Mouse (Mus musculus) embryonic facial prominence, embryonic 12.5 days (tissue): Measurements from ENCODE around the gene Rai14. TPM values are rescaled to one million over a fixed set of nuclear protein-coding genes. Genes with fewer than 3 reads are reported as not detected.

Experiments
- ATAC-seq: fragments of 200-750 bp; cut with Nextera tagmentation; 2 replicates; pipeline ENCODE4 v1.8.0; 2017; ENCODE audit not compliant: insufficient number of reproducible peaks, insufficient read depth, low FRiP score, low TSS enrichment
- H3K27ac ChIP-seq: fragments of 300-500 bp; sonication (generic); 2 replicates; pipeline ENCODE4 v1.5.1; 2016; ENCODE audit warnings: mild to moderate bottlenecking
- H3K27me3 ChIP-seq: fragments of 300-500 bp; sonication (generic); 2 replicates; pipeline ENCODE4 v1.6.1; 2016; ENCODE audit warnings: mild to moderate bottlenecking, moderate library complexity
- H3K36me3 ChIP-seq: fragments of 300-500 bp; sonication (generic); 2 replicates; pipeline ENCODE4 v1.6.1; 2016; ENCODE audit warnings: mild to moderate bottlenecking
- H3K4me1 ChIP-seq: fragments of 300-500 bp; sonication (generic); 2 replicates; pipeline ENCODE4 v1.6.1; 2016
- H3K4me2 ChIP-seq: fragments of 300-500 bp; sonication (generic); replicated peaks from 2 replicates; pipeline ENCODE4 v1.6.1; 2016; ENCODE audit warnings: mild to moderate bottlenecking, moderate library complexity
- H3K4me3 ChIP-seq: fragments of 300-500 bp; sonication (generic); 2 replicates; pipeline ENCODE4 v1.5.1; 2016; ENCODE audit warnings: mild to moderate bottlenecking
- H3K9ac ChIP-seq: fragments of 300-500 bp; sonication (generic); 2 replicates; pipeline ENCODE4 v1.6.1; 2016; ENCODE audit warnings: mild to moderate bottlenecking, moderate library complexity
- H3K9me3 ChIP-seq: fragments of 300-500 bp; sonication (generic); 2 replicates; pipeline ENCODE4 v1.6.1; 2016; ENCODE audit warnings: mild to moderate bottlenecking, moderate library complexity
- WGBS: fragments of 180-500 bp; shearing (Covaris S2); methylation state at CpG from one replicate; pipeline ENCODE4 v1.1.7; 2016; 5-methylcytosine and 5-hydroxymethylcytosine counted together
- polyA plus RNA-seq: library from polyadenylated mRNA; unstranded; fragments of >200 nt; fragmentation: Nextera tagmentation; extraction: Ambion mirVana; gene quantifications from 2 replicates; pipeline ENCODE4 v1.2.1, GENCODE M21; 2016

Rai14 gene
- polyA plus RNA-seq, 1 experiment from 2014 or later: 85.6 TPM

- H3K27ac ChIP-seq: no peak overlapping the region
- H3K36me3 ChIP-seq: peaks cover 6% of the 10 kb centered on the region; the same call in 1 of the 2 replicates
- no peak overlapping the region for H3K9ac ChIP-seq
- no peak overlapping the region for H3K4me2 ChIP-seq
- H3K4me1 ChIP-seq: peaks cover 21% of the 10 kb centered on the region
- no peaks in the 10 kb centered on the region for H3K9me3 ChIP-seq
- WGBS: 67% methylated on average over 10 of the region's 10 CpGs
- ATAC-seq: no peak
- no peak overlapping the region for H3K4me3 ChIP-seq
- H3K27me3 ChIP-seq: no peaks in the 10 kb centered on the region
Measured at GRCm38 (mm10) chr15:10668120-10668900, 46.1 kb downstream of the Rai14 start.

- no peak overlapping the region for H3K27ac ChIP-seq
- no peaks in the 10 kb centered on the region for H3K27me3 ChIP-seq
- 84% methylated on average over 8 of the region's 8 CpGs for WGBS
- no peak overlapping the region for H3K4me3 ChIP-seq
- H3K4me2 ChIP-seq: no peak overlapping the region
- no peaks in the 10 kb centered on the region for H3K9me3 ChIP-seq
- no peak overlapping the region for H3K9ac ChIP-seq
- peaks cover 8% of the 10 kb centered on the region for H3K4me1 ChIP-seq
- no peaks in the 10 kb centered on the region for H3K36me3 ChIP-seq
- ATAC-seq: no peak
Measured at GRCm38 (mm10) chr15:10665816-10666215, 48.6 kb downstream of the Rai14 start.

GRCm38 (mm10) chr15:10664529-10664898 lies 49.9 kb downstream of the Rai14 start:
- WGBS: 91% methylated on average over 5 of the region's 5 CpGs
- H3K27ac ChIP-seq: no peak overlapping the region
- no peak for ATAC-seq
- H3K4me2 ChIP-seq: no peak overlapping the region
- no peaks in the 10 kb centered on the region for H3K27me3 ChIP-seq
- no peaks in the 10 kb centered on the region for H3K36me3 ChIP-seq
- no peak overlapping the region for H3K4me3 ChIP-seq
- H3K4me1 ChIP-seq: peaks cover 8% of the 10 kb centered on the region
- no peaks in the 10 kb centered on the region for H3K9me3 ChIP-seq
- H3K9ac ChIP-seq: no peak overlapping the region

GRCm38 (mm10) chr15:10663793-10664528 lies 50.5 kb downstream of the Rai14 start:
- Histone ChIP-seq H3K4me2 (no peak overlapping the region), H3K27ac (no peak overlapping the region), H3K36me3 (no peaks in the 10 kb centered on the region), H3K4me3 (no peak overlapping the region), H3K27me3 (no peaks in the 10 kb centered on the region), H3K9ac (no peak overlapping the region), H3K4me1 (peaks cover 5% of the 10 kb centered on the region), H3K9me3 (no peaks in the 10 kb centered on the region)
- no peak; the same call in 1 of the 2 replicates for ATAC-seq
- WGBS: 48% methylated on average over 5 of the region's 5 CpGs

GRCm38 (mm10) chr15:10661961-10662606 lies 52.3 kb downstream of the Rai14 start:
- H3K9ac ChIP-seq: no peak overlapping the region
- H3K4me3 ChIP-seq: no peak overlapping the region
- WGBS: 54% methylated on average over 3 of the region's 3 CpGs
- H3K4me2 ChIP-seq: no peak overlapping the region
- H3K36me3 ChIP-seq: no peaks in the 10 kb centered on the region
- no peak for ATAC-seq
- no peaks in the 10 kb centered on the region for H3K27me3 ChIP-seq
- no peaks in the 10 kb centered on the region for H3K9me3 ChIP-seq
- no peaks in the 10 kb centered on the region; the same call in 1 of the 2 replicates for H3K4me1 ChIP-seq
- no peak overlapping the region for H3K27ac ChIP-seq

GRCm38 (mm10) chr15:10658803-10659202 lies 55.6 kb downstream of the Rai14 start:
- no peaks in the 10 kb centered on the region for H3K9me3 ChIP-seq
- no peak overlapping the region for H3K4me3 ChIP-seq
- H3K9ac ChIP-seq: no peak overlapping the region
- H3K4me2 ChIP-seq: no peak overlapping the region
- no peaks in the 10 kb centered on the region for H3K27me3 ChIP-seq
- WGBS: 98% methylated on average over 2 of the region's 2 CpGs
- H3K36me3 ChIP-seq: no peaks in the 10 kb centered on the region
- H3K27ac ChIP-seq: no peak overlapping the region
- ATAC-seq: no peak
- peaks cover 8% of the 10 kb centered on the region for H3K4me1 ChIP-seq

GRCm38 (mm10) chr15:10656146-10656545 lies 58.3 kb downstream of the Rai14 start:
- Histone ChIP-seq H3K9ac (no peak overlapping the region), H3K4me2 (no peak overlapping the region), H3K4me1 (peaks cover 8% of the 10 kb centered on the region), H3K36me3 (no peaks in the 10 kb centered on the region), H3K27me3 (no peaks in the 10 kb centered on the region), H3K9me3 (no peaks in the 10 kb centered on the region), H3K27ac (no peak overlapping the region), H3K4me3 (no peak overlapping the region)
- ATAC-seq: no peak
- 77% methylated on average over 5 of the region's 5 CpGs for WGBS

GRCm38 (mm10) chr15:10655151-10655905 lies 59.1 kb downstream of the Rai14 start:
- Histone ChIP-seq H3K36me3 (no peaks in the 10 kb centered on the region), H3K4me1 (peaks cover 8% of the 10 kb centered on the region), H3K27ac (no peak overlapping the region), H3K9me3 (no peaks in the 10 kb centered on the region), H3K27me3 (no peaks in the 10 kb centered on the region), H3K4me2 (no peak overlapping the region), H3K9ac (no peak overlapping the region), H3K4me3 (no peak overlapping the region)
- WGBS: 37% methylated on average over 8 of the region's 8 CpGs
- ATAC-seq: no peak

- H3K9me3 ChIP-seq: no peaks in the 10 kb centered on the region
- no peaks in the 10 kb centered on the region for H3K36me3 ChIP-seq
- peaks cover 11% of the 10 kb centered on the region for H3K4me1 ChIP-seq
- no peak for ATAC-seq
- H3K4me2 ChIP-seq: no peak overlapping the region
- H3K9ac ChIP-seq: no peak overlapping the region
- no peak overlapping the region for H3K4me3 ChIP-seq
- no peak overlapping the region for H3K27ac ChIP-seq
- no peaks in the 10 kb centered on the region for H3K27me3 ChIP-seq
- WGBS: 91% methylated on average over 1 of the region's 1 CpGs
Measured at GRCm38 (mm10) chr15:10654696-10655095, 59.7 kb downstream of the Rai14 start.

- Histone ChIP-seq H3K9ac (no peak overlapping the region), H3K4me2 (no peak overlapping the region), H3K27me3 (no peaks in the 10 kb centered on the region), H3K4me3 (no peak overlapping the region), H3K36me3 (no peaks in the 10 kb centered on the region), H3K9me3 (no peaks in the 10 kb centered on the region), H3K27ac (no peak overlapping the region), H3K4me1 (peaks cover 26% of the 10 kb centered on the region)
- WGBS: 81% methylated on average over 2 of the region's 2 CpGs
- no peak for ATAC-seq
Measured at GRCm38 (mm10) chr15:10652931-10653475, 61.4 kb downstream of the Rai14 start.
